Mouse (Mus musculus) adrenal gland, adult (tissue): ENCODE data around the gene Mapk6.
"Not testable (repeated sequence)": the region's sequence is repeated elsewhere in the genome, so short reads cannot be mapped to it uniquely, and the experiment has no call there.

Experiments
- DNase-seq, 2 experiments: peaks; one replicate each; pipeline ENCODE4 v3.0.0; 2022 to 2023; ENCODE audit warnings: low spot score in 1 of 2; ENCODE audit not compliant: inconsistent age in 2 of 2

Gene Mapk6

GRCm38 (mm10) chr9:75409852-75410378, at the start of gene Mapk6:
Gene Mapk6 (minus strand): TSS chr9:75410005.
- peak; percentile 99 for DNase-seq

DNA sequence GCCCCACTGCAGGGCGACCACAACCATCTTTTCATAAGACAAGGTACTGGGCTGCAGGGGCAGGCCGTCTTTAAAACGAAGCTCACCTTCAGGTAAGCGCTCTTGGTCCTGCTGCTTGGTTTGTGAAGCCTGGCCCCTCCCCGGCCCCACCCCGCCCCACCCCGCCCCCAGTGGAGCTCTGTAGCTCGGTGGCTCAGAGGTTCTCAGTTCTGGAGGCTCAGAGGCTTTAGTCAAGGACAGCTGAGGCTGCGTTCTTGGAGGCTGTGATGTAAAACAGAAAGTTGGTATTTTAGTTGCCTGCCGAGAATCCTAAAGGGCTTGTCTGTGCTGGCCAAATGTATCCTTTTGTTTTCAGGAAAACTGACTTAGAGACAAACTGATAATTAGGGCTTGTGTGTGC, 45.9 kb upstream of the Mapk6 start:
- no peak for DNase-seq

- DNase-seq = no peak
Observed at GRCm38 (mm10) chr9:75453994-75454393, 44.2 kb upstream of the Mapk6 start.

DNA sequence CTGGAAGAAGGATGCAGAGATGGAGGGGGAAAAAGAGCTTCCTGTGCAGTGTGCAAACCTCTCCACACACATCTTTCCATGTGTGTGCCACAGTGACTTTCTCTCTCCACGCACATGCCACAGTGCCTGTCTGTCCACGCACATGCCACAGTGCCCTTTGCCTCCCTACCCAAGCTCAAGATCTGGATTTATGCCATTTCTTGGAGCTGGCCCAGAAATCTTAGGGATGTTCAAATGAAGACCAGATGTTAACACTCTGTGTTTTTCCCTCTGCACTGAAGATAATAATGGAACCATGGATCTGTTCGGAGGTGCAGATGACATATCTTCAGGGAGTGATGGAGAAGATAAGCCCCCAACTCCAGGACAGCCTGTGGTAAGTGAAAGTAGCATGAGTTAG, 38.2 kb upstream of the Mapk6 start:
- no peak for DNase-seq

DNA sequence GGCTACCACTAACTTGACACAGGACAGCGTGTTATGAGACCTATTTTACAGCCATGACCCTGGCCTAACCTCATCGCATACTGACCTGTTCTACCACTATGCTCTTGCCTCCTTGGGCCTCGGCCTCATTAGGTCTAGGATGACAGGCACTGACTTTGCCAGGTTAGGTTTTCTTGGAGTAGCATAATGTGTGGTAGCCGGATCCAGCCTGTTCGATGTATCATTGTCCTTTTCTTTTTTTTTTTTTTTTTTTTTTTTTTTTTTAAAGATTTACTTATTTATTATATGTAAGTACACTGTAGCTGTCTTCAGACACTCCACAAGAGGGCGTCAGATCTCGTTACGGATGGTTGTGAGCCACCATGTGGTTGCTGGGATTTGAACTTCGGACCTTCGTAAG, 36.8 kb upstream of the Mapk6 start:
- not testable (repeated sequence) for DNase-seq

DNA sequence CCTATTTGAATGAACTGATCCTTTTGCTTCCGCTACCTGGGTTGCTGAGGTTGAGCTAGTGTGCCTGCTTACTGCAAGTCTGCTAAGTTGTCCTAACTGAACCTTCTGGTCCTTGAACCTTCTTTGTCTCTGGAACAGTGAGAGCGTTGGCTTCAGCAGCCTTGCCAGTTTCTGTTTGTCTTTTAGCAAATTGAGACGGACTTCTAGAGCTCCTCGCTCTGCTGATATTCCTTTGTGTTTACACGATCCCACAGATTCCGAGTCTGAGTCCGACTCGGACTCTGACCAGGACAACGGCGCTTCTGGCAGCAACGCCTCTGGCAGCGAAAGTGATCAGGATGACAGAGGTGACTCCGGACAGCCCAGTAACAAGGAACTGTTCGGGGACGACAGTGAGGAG, 35.2 kb upstream of the Mapk6 start:
- DNase-seq = no peak

DNA sequence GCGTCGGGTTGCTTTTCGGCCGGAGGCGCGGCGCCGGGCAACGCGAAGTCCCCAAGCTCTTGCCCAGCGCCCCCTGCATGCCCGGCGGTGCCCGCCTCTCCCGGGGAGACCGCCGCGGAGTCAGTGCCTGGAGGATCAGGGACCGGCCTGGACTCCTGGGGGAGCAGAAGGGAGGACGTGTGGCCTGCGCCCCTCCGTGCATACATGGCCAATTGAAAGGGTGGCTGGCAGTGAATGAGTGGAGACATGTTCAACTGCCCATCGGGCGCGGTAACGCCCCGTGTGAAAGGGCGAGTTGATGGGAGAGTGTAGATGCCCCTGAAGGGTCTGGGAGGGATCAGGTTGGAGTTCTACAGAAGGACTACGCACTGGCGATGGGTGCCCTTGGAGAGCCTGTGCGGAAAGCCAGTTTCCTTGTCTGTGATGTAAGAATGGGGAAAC, 31.9 kb upstream of the Mapk6 start:
- DNase-seq = no peak

DNA sequence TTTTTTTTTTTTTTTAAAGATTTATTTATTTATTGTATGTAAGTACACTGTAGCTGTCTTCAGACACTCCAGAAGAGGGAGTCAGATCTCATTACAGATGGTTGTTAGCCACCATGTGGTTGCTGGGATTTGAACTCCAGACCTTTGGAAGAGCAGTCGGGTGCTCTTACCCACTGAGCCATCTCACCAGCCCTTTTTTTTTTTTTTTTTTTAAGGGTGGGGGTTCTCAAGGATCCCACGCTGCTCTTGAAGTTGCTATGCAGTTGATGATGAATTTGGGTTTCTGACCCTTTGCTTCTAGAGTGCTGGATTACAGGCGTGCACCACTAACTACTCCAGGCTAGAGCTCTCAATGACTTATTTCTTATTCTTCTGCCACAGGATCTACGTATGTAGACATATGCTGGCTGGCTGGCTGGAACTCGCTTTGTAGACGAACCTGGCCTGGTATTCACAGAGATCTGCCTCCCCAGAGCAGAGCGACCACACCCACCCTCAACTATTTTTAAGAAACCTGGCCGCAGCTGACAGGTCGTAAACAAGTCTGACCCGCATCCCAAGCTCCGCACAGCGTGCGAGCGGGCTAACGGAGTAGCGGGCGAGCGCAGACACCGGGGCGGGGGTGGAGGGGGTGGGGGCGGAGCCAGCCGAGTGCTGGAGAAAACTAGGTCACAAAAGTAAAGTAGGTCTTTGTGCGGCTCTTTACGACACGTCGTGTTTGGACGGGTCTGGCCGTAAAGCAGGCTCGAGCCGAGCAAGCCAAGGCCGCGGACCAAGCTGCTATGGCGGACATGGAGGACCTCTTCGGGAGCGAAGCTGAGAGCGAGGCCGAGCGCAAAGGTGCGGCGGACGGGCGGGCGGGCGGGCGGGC, 31.2 kb upstream of the Mapk6 start, which contains the start of gene Leo1:
Gene Leo1, plus strand, starts transcription at position 729 of the 871 bp plus-strand sequence.
- peak; percentile 91 to 95 for DNase-seq

DNA sequence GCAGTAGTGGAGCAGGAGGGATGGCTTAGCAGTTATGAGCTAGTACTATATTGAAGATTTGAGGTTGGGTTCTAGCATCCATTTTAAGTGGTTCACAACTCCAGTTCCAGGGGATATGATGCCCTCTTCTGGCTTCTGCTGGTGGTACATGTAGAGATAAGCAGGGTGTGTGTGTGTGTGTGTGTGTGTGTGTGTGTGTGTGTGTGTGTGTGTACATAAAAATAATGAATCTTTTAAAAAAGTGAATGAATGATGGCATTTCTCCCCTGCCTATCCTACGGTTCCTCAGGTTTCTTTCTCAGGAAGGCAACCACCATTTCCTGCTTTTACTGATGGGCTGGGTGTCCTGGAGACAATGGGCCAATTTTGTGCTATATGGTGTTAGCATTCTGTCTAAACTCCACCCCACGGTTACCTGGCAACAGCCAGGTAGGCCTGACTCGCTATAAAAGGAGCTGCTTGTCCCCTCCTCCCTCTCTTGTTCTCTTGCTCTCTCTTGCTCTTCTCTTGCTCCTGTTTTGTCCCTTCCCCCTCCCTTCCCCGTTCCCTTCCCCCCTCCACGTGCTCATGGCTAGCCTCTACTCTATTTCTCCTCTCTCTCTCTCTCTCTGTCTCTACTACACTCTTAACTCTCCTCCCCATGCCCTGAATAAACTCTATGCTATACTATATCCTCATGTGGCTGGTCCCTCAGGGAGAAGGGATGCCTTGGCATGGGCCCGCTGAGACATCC, 28.0 kb upstream of the Mapk6 start:
- peak; percentile 39 to 73 for DNase-seq

GRCm38 (mm10) chr9:75435918-75436317, 26.1 kb upstream of the Mapk6 start:
- DNase-seq = peak; percentile 88 to 92

DNA sequence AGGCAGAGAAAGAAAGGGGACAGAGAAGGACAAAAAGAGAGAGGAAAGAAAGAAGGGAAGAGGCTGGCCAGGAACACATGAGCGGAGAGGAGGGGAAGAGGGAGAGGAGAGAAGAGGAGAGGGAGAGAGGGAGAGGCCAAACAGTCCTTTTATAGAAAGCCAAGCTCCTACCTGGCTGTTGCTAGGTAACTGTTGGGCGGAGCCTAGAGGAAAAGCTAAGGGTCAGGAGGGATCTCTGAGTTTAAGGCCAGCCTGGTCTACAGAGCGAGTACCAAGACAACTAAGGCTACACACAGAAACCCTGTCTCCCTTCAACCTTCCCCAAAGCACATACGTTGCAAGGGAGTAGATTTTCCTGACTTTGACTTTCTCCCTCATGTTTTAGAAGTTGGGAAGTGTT, 25.5 kb upstream of the Mapk6 start:
- DNase-seq = no peak

- peak in 1 of 2 experiments; percentile 38 for DNase-seq
Observed at GRCm38 (mm10) chr9:75434872-75435271, 25.1 kb upstream of the Mapk6 start.

DNA sequence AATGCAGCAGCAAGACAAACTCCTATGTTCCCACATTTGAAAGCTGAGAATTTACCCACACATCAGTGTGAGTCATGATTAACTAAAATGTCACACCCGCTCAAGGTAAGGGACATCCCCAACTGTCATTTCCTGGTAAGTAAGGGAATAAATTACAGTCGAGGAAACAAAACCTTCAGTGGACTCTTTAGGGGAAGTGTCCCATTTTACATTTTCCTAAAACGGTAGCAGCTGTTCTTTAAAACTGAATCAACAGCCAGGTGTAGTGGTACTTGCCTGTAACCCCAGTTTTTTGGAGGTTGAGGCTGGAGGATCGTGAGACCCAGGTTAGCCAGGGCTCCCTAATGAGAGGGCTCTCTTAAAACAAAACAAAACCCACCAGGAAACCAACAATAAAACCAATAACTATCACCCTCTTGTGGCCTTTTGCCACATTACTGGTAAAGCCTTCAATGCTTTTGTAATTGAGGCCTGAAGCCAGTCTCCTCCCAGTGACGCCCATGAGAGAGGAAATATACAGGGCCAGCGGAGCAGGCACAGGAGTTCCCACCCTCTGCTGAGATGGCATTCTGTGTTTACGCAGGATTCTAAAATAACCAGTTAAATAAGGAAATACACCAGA, 24.5 kb upstream of the Mapk6 start:
- DNase-seq = peak; percentile 35 to 80

GRCm38 (mm10) chr9:75432694-75433093, 22.9 kb upstream of the Mapk6 start:
- no peak for DNase-seq

- peak; percentile 63 to 85 for DNase-seq
Observed at GRCm38 (mm10) chr9:75430822-75431621, 21.2 kb upstream of the Mapk6 start.

DNA sequence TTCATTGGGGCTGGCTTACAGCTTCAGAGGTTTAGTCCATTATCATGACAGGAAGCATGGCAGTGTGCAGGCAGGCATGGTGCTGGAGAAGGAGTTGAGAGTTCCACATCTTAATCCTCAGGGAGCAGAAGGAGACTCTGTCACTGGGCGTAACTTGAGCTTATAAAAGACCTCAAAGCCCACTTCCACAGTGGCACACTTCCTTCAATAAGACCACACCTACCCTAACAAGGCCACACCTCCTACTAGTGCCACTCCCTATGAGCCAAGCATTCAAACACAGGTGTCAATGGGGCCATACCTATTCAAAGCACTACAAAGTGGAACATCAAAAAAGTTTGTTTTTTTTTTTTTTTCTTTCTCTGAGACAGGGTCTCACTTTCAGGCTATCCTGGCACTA, 19.9 kb upstream of the Mapk6 start:
- DNase-seq = no peak

GRCm38 (mm10) chr9:75429040-75429439, 19.2 kb upstream of the Mapk6 start:
- DNase-seq = no peak

GRCm38 (mm10) chr9:75428274-75428600, 18.4 kb upstream of the Mapk6 start:
- DNase-seq = no peak

DNA sequence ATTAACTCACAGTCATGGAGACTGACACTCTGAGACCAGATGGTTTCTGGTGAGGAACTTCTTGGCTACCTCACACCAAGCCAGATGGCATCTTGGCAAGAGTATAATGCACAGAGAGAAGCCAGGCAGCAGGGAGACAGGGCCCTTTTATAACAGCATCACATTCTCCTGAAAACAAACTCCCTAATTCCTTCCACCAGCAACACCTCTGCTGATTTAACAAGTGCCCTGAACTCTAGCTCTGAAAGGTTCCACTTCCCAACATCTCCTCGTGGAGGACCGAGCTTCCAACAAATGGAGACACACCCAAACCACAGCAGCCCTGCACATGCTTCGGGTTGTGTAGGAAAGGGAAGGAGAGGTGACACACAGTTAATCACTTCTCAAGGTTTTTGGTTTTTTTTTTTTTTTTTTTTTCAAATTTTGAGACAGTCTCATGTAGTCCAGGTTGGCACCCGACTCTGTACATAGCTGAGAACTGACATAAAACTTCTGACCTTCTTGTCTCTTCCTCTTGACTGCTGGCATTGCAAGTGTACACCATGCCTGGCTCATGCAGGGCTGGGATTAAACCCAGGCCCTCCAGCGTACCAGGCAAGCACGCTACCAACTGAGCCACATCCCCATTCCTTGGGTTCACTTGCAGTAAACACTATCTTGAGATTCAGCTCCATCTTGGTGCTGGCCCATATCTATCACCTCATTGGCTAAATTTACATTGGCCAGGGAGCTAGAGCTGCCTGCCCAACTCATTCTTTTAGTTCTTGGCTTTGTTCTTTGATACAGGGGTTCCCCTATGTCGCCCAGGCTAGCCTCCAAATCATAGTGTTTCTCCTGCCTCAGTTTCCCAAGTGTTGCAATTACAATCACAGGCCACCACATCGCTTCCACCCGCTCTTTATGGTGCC, 17.8 kb upstream of the Mapk6 start:
- peak in 1 of 2 experiments; percentile 16 for DNase-seq
